Comparison of ENCODE assay signal across 16 mouse cellular contexts in genomic region chr5:147960793-147961192, GRCm38 (mm10). TPM values are rescaled to one million over a fixed set of nuclear protein-coding genes. Genes with fewer than 3 reads are reported as not detected.
DNase-seq lines count a peak whose midpoint lies in the region; ATAC-seq and TF ChIP-seq lines count a peak whose summit lies in the region.
"Had no signal": no experiment of that assay in that cellular context is flagged by ENCODE, and none has a peak within 500 bp of the region (broad histone marks: within the 10 kb centered on the region; RNA-seq: fewer than 3 reads in every experiment).

No protein-coding gene starts in this region.

- H3K27ac ChIP-seq in heart, adult 2 months = no peak overlapping the region
- no peak overlapping the region for H3K27ac ChIP-seq in lung, embryonic 14.5 days (ENCODE audit: low read depth)
- H3K27ac ChIP-seq: macrophage; neural tube, embryonic 15.5 days had no signal

- 93% methylated on average over 1 of the region's 1 CpGs for WGBS in heart, adult 2 months
- WGBS in lung, embryonic 14.5 days = 77% methylated on average over 1 of the region's 1 CpGs

- DNase-seq in heart, adult 2 months = no peak
- DNase-seq in heart, adult 18-20 months = no peak
- no peak for DNase-seq in lung, embryonic 14.5 days
- DNase-seq in lung, postnatal 4 days = no peak
- peak; percentile 63 for DNase-seq in ES-CJ7 (ENCODE audit: low read depth, low spot score)
- DNase-seq in cerebellum, postnatal 14 days = peak; percentile 50 to 61
- DNase-seq in retina, postnatal 1 day = no peak
- DNase-seq in lung, postnatal 25 days (ENCODE audit: low spot score) = no peak
- DNase-seq: embryo, embryonic 11 days; heart, adult 11 months; liver; thymus, postnatal 36 days had no signal

- TF ChIP-seq POLR2A in heart, adult 2 months (IDR thresholded peaks at IDR 0.05; ENCODE audit: insufficient read depth, low read depth, low read length) = no peak

- no peak for TF ChIP-seq EP300 in heart, adult 2 months (IDR thresholded peaks at IDR 0.05; ENCODE audit: insufficient read depth, low read depth, low read length)

- H3K36me3 ChIP-seq in heart, adult 2 months (ENCODE audit: control insufficient read depth, insufficient read depth, low read length) = no peaks in the 10 kb centered on the region
- H3K36me3 ChIP-seq in lung, embryonic 14.5 days (ENCODE audit: insufficient read depth) = no peaks in the 10 kb centered on the region
- H3K36me3 ChIP-seq: neural tube, embryonic 15.5 days had no signal

- TF ChIP-seq CTCF in heart, adult 2 months (IDR thresholded peaks at IDR 0.05) = peak; percentile 33
- TF ChIP-seq CTCF in lung, embryonic 14.5 days (IDR thresholded peaks at IDR 0.05; ENCODE audit: low read depth) = peak; percentile 46

- H3K79me2 ChIP-seq in heart, adult 2 months (replicated peaks; ENCODE audit: control insufficient read depth, insufficient read depth, low read length) = no peaks in the 10 kb centered on the region

- H3K4me1 ChIP-seq in heart, adult 2 months (ENCODE audit: control insufficient read depth, insufficient read depth, low read length) = peaks cover 1% of the 10 kb centered on the region
- 0 out of 2 replicates have a peak, but pooled peaks cover 4% of the 10 kb centered on the region for H3K4me1 ChIP-seq in lung, embryonic 14.5 days (ENCODE audit: insufficient read depth)

- intact Hi-C loops in heart, adult 2 months (cut with DNase I) = loop anchor here (5.0 kb wide), 1 partner anchor 67 kb away; no protein-coding TSS in a partner anchor

- no peak overlapping the region for H3K4me3 ChIP-seq in heart, adult 2 months
- H3K4me3 ChIP-seq in lung, embryonic 14.5 days (ENCODE audit: low read depth, low read length) = no peak overlapping the region
- H3K4me3 ChIP-seq: neural tube, embryonic 15.5 days had no signal

- H3K9me3 ChIP-seq in lung, embryonic 14.5 days (ENCODE audit: low read depth, low read length) = no peaks in the 10 kb centered on the region
- H3K9me3 ChIP-seq: neural tube, embryonic 15.5 days had no signal

- ATAC-seq in lung, embryonic 14.5 days (ENCODE audit: insufficient read depth) = no peak
- ATAC-seq: activated CD4-positive, CD25-positive, alpha-beta regulatory T cell, adult 4 months; inflammation-experienced regulatory T-cells, adult 6 months had no signal

- peaks cover 4% of the 10 kb centered on the region; the same call in 1 of the 2 replicates for H3K27me3 ChIP-seq in heart, adult 2 months (ENCODE audit: control insufficient read depth, insufficient read depth, low read length)
- peaks cover 24% of the 10 kb centered on the region; the same call in 1 of the 2 replicates for H3K27me3 ChIP-seq in lung, embryonic 14.5 days (ENCODE audit: insufficient read depth, low read length)
- H3K27me3 ChIP-seq: neural tube, embryonic 15.5 days had no signal

- no peak overlapping the region for H3K4me2 ChIP-seq in lung, embryonic 14.5 days
- H3K4me2 ChIP-seq: neural tube, embryonic 15.5 days had no signal

- H3K9ac ChIP-seq in heart, adult 2 months (ENCODE audit: low read depth, low read length) = no peak overlapping the region
- H3K9ac ChIP-seq in lung, embryonic 14.5 days = no peak overlapping the region
- H3K9ac ChIP-seq: neural tube, embryonic 15.5 days had no signal

RNA-seq across cellular contexts. Expression of gene Mtus2, which starts 3.7 kb away (rescaled TPM):
- 100 to 1,000 TPM in 1 of 2 experiments, 10 to 100 TPM in 1; 96.9 to 109 TPM for total RNA-seq in heart, adult 2 months (2021)
- 53.5 and 82.6 TPM in 2 replicates for polyA plus RNA-seq in heart, adult 2 months (2012; rRNA removed)
- total RNA-seq in heart, adult 18-20 months (2021) = 10 to 100 TPM; 82.2 to 93.8 TPM
- 5.5 and 5.7 TPM in 2 replicates for polyA plus RNA-seq in lung, embryonic 14.5 days (2014; fragmentation: Nextera tagmentation; extraction: Ambion mirVana)

Comparison
In these comparisons a context has a peak if more than half of its experiments do, and no peak if none do; other contexts are left out.
1. DNase-seq: peak in ES-CJ7 (single experiment) and cerebellum, postnatal 14 days (2 of 2); none in heart, adult 2 months (0 of 2), heart, adult 18-20 months (0 of 2), lung, embryonic 14.5 days (single experiment), lung, postnatal 4 days (0 of 2), retina, postnatal 1 day (single experiment) and lung, postnatal 25 days (single experiment).